Mouse (Mus musculus) heart, adult 2 months (tissue): ENCODE results near the gene Cradd.

Experiments
- CTCF ChIP-seq: fragments of 200-600 bp; IDR thresholded peaks from 2 replicates; pipeline ENCODE4 v1.8.1; 2022; ENCODE audit warnings: antibody characterized with exemption, mild to moderate bottlenecking, moderate library complexity
- EP300 ChIP-seq: fragments of 200-500 bp; IDR thresholded peaks from 2 replicates; pipeline ENCODE4 v1.6.1; 2011; ENCODE audit warnings: low read depth, low read length, control low read depth; ENCODE audit not compliant: insufficient read depth

- TF ChIP-seq CTCF (no peak), EP300 (no peak)
These were observed 48.0 kb upstream of the Cradd start for GRCm38 (mm10) chr10:95371942-95372341.
